Mouse (Mus musculus): ENCODE results near the gene Tnk1. TPM values are rescaled to one million over a fixed set of nuclear protein-coding genes. Genes with fewer than 3 reads are reported as not detected.
"Not testable (repeated sequence)": the region's sequence is repeated elsewhere in the genome, so short reads cannot be mapped to it uniquely, and the experiment has no call there.

Tnk1 gene
- polyA plus RNA-seq, 2 experiments from 2014 or later, result not detected

DNA sequence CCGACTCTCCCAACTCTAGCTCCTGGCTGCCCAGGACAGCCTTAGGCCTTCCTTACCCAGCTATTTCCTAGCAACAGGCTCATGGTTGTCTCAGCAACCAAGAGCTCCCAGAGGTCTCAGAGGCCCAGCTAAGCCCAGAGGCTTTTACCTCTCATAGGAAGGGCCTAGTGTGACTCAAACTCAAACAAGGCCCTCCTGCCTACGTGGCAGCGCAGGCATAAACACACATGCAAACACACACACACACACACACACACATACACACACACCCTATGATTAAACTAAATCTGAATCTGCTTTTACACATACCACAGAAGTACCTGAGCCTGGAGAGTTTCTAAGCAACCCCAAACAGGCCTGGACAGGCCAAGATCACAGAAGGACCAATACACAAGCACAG lies 19.9 kb upstream of the Tnk1 start:
- no peak for ATAC-seq

DNA sequence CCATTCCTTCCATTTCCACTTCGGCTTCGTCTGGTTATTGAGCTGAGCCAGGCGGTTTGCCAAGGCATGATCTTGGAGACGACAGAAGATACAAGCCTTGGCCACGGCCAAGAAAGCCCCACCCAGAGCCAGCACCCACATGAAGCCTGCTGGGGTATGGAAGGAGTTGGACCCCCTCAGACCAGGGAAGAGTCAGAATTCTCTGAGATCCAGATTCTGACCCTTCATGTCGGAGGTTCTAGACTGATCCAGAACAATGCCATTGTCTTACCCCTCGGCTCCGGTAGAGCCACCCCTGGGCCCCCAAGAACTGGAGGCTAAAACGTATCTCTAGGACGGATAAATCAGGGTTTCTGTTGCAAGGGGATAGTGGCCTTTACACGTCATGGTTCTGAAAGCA lies 19.3 kb upstream of the Tnk1 start, which contains the start of gene Tmem95:
Gene Tmem95, minus strand, starts transcription at position 141 of the 400 bp plus-strand sequence.
- ATAC-seq, result no peak

DNA sequence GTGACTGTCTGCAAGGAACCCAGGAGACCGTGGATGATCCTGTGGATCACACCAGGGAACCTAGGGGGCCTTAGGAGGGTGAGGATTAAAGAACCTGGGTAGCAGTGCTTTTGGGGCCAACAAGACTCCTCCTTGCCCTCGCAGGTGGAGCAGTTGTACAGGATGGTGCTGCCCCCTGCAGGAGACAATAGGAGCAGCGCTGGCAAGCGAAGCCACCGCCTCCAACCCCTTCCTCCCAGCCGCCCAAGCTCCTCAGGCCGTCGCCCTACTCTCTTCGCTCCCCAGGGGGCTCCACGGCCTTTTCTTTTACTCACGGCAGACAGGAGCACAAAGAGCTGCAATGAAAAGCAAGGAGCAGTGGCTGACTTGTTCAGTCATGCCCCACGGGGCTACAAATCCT lies 18.3 kb upstream of the Tnk1 start:
- ATAC-seq, result peak; percentile 53

DNA sequence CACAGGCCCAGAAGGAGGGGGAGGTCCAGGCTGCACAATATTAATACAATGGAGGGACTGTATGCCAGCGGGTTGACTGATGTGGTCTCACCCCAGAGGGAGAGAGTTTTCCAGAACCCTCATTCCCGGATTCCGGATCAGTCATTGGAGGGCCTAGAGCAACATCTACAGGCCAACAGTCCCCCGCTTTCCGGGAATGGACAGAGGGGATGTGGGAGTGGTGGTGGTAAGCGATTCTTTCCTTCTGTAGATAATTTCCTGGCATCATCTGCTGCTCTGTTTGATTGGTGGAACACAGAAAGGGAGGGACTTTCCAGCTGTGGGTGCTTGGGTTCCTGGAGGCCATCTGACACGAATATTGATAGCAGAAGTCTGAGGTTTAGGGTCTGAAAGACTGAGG lies 17.7 kb upstream of the Tnk1 start:
- ATAC-seq, result no peak

DNA sequence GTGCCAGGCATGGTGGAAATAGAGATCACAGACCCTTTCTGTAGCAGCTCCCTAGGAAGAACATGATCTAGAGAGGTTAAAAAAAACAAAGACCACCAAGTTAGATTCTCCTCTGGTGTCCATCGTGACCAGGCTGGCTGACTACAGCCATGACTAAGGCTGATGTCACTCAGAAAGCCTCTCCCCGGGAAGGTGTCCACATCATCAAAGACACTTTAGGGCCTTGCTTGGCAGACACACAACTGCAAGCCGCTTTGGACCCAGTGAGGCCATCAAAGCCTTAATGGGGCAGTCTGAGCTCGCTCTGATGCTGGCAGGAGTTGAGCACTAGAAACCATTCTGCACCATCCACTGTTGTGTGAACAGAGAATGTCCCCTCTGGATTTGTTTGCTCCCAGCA lies 13.9 kb upstream of the Tnk1 start:
- no peak for ATAC-seq

DNA sequence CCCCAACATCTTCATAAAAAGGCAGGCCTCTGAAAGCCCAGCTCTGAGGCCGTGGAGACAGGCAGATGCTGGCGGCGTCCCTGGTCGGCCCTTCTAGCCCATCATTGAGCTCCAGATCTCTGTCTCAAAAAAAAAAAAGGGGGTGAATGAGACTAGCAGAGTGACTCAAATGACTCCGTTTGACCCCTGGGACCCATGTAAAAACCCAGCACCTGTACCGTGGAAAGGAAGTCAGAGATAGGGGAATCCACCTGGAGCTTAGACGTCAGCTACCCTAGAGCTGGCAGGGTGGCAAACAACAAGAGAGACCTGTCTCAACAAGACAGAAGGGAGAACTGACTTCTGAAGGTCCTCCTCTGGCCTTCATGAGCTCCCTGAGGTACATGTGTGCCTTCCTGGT lies 13.3 kb upstream of the Tnk1 start:
- no peak for ATAC-seq

DNA sequence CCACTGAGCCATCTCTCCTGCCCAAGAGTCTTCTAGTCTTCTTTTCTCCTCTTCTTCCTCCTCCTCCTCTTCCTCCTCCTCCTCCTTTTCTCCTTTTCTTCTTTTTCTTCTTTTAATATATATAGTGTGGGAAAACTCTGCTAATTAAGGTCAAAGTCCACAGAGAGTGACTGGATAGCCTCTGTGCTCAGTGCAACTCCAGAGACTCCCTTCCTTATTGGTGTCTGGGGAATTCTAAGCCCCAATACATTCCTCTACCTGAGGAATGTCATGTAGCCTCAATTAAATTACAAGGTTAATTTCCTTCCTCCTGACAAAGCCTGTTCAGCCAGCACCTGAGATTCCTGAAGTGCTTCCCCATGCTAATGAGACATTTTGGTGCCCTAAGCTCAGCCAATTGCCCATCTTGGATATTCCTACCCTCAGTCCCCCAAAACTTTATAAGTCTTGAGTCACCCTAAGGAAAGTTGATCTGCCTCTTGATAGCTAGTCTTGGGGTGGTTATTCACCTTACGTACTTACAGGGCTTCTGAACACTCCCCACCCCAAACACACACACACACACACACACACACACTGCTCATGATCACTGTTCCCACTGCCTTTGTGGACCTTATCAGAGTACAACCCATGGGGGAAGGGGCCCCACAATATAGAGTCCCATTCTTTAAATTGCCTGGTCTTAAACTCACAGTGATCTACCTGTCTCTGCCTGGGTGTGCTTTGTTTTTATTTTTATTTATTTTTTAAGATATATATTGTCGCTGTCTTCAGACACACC lies 11.9 kb upstream of the Tnk1 start:
- no peak for ATAC-seq

DNA sequence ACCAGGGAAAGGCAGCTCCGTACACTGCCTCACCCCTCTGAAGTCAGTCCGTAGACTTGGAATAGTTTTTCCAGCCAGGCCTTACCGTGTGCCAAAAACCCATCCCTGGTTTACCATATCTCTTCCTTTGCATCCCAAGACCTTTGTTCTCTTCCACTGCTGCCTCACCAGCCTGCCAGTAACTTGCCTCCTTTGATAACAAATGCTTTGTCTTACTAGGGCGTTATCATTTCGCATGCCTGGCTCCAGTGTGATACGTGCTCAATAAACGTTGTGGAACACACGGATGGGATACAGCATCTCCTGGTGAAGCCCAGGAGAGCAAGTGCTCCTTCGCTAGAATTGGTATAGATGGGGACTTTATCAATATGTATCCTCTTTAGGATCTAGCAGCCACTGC lies 8.8 kb upstream of the Tnk1 start:
- ATAC-seq, result no peak

DNA sequence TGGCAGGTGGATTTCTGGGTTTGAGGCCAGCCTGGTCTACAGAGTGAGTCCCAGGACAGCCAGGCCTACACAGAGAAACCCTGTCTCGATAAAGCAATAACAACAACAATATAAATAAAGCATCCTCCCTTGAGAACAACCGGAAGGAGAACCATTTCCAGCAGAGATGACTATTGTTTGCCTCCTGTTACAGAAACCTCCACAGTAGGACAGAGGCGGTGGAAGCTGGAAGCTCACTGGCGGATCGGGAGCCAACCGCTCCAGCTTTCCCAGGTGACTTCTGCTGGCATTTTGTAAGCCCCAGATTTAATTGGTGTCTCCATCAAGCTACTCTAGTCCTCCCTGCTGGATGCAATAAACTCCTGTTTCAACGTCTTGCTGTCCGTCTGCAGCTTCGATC lies 7.0 kb upstream of the Tnk1 start:
- no peak for ATAC-seq

DNA sequence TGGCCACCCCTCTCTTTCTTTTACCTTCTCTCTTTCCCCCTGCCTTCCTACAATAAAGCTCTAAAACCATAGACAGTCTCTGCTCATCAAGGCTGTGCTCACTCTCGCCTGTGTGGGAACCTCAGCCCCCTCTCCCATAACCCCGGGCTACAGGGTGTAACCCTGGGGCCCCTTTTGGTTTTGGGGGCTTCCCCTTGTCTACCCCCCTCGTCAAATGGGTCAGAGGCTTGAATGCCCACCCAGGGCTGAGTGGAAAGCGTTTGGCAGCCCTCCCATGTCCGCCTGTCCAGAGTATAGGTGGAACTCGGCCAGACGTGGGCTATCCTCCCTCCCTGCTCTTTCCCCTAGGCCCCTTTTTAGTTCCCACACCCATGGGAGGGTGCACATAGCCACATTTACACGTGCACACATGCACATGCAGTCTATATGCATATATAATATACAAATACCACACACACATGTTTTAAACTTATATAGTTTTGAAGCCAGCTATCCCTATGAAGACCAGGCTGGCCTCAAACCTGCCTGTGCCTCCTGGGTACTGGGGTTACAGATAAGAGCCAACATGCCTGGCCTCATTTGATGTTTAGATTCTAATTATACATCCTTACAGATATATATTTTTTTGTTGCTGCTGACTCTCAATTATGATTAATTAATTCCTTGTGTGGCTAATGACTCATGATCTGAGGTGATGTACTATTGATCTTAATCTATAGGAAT lies 5.8 kb upstream of the Tnk1 start:
- no peak for ATAC-seq

DNA sequence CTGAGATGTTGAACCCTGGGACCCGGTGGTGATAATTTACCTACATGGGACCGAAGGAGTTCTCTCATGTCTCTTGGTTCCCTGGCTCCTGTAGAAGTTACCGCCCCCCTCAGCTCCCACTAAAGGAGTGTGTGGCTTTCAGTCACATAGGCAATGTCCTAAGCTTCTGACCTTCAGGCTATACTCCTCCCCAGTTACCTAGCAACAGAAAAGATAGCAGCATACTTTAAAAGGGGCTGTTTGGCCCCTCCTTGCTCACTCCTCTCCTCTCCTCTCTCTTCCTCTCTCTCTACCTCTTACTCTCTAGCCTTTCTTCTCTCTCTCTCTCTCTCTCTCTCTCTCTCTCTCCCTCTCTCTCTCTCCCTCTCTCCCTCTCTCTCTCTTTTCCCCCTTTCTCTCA lies 5.2 kb upstream of the Tnk1 start:
- not testable (repeated sequence) for ATAC-seq

DNA sequence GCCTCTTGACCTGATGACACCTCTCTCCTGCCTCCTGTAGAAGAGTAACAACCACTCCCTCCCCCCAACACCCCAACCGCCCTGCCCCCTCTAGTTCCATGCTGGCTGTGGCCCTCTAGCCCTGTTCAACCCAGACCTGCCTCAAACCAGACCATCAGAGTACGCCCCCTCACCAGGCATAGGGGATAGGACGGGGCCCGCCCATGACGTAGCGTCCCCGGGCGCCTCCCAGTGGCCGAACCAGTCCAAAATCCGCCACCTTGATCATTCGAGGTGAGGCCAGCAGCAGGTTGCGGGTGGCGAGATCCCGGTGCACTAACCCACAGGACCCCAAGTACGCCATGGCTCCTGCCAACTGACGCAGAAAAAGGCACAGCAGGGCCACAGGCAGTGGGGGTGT lies 3.2 kb downstream of the Tnk1 start:
- no peak for ATAC-seq

DNA sequence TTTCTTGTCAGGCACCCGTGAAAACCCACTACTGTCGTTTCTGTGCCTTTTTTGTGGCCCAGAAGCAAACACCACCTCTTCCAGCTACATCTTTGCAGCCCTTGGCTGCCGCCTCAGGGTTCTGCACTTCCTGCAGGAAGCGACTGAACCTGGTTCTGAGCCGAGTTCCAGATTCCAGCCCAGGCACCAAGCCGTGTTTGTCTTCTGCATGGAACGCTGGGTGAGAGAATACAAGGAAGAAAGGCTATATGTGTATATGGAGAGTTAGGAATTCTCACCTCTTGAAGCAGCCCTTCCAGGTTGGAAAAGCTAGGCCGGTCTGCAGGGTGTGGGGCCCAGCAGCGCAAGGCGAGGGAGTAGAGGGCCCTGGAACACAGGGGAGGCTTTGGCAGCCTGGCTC lies 3.9 kb downstream of the Tnk1 start:
- ATAC-seq, result no peak

DNA sequence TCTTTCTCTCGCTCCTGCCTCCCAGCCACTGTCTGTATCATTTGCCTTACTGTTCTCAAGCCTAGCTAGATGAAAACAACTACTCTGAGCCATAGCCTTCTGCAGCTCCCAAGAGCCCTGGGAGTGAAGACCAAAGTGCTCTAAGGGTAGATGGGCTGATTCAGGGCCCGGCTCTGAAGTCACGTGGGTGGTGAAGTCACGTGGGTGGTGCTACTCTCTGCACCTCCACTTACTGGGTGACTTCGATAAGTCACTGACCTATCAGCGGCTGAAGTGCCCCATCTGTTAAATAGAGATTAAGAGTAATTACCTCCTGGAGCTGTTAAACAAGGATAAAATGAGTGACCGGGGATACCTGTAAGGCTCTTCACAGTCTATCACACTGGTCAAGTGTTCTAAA lies 4.5 kb downstream of the Tnk1 start:
- ATAC-seq, result no peak

DNA sequence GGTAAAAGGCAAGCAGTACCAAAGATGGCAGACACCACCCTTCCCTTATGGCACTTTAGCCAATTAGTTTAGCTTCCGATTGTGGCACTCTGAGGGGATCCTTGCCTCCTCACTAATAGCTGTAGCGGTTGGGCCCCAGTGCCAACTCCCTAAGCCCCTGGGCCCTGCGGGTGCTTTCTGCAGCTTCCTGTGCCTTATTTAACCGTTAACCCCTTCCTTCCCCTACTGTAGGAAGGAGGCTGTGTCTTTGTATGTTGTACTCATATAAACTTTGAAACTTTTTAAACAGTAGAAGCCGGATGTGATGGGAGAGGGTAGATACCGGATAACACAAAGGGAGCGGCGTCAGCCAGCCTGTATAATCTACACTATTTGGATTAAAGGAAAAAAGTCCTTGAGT lies 7.8 kb downstream of the Tnk1 start:
- ATAC-seq, result no peak

DNA sequence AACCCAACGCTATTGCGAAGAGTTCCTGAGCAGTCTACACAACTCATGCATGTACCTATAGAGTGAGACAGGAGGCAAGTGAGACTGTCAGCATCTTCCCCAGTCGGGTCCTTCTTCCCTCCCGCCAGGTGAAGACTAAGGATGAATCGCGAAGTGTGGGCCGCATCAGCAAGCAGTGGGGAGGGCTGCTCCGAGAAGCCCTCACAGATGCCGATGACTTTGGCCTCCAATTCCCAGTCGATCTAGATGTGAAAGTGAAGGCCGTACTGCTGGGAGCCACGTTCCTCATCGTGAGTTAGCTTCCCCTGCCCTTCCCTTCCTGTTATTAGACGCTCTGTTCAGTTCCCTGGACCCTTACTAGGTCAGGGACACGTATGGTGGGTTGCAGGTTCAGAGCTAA lies 8.6 kb downstream of the Tnk1 start:
- no peak for ATAC-seq

DNA sequence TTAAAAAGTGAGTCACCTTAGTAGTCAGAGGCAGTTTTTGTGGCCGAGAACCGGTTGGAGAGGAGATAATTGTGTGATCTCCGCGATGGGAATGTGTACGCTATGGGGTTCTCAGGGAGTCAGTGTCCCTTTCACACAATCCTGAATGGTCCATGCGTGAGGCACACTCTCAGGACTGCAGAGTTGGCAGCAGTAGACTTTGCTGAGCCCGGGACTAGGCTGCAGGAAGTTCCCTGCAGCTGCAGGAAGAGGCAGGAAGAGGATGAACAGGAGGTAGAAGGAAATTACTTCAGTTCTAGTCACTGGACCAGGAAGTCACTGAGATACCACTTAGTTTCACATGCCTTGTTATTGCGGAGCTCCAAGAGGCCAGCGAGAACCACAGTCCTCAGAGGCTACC lies 9.4 kb downstream of the Tnk1 start:
- no peak for ATAC-seq

DNA sequence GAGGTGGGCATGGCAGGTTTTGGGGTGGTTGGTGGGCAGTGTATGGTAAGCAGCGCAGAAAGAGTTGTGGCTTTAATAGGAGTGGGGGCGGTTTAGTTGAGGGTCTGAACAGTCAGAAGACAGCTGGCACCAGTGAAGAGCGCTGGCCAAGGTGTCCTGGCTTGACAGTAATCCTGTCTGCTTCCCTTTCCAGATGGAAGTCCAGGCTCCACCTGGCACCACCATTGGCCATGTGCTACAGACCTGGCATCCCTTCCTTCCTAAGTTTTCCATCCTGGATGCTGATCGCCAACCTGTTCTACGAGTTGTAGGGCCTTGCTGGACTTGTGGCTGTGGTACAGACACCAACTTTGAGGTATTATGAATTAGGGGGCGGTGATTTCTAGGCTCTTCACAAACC lies 10.5 kb downstream of the Tnk1 start:
- ATAC-seq, result no peak

DNA sequence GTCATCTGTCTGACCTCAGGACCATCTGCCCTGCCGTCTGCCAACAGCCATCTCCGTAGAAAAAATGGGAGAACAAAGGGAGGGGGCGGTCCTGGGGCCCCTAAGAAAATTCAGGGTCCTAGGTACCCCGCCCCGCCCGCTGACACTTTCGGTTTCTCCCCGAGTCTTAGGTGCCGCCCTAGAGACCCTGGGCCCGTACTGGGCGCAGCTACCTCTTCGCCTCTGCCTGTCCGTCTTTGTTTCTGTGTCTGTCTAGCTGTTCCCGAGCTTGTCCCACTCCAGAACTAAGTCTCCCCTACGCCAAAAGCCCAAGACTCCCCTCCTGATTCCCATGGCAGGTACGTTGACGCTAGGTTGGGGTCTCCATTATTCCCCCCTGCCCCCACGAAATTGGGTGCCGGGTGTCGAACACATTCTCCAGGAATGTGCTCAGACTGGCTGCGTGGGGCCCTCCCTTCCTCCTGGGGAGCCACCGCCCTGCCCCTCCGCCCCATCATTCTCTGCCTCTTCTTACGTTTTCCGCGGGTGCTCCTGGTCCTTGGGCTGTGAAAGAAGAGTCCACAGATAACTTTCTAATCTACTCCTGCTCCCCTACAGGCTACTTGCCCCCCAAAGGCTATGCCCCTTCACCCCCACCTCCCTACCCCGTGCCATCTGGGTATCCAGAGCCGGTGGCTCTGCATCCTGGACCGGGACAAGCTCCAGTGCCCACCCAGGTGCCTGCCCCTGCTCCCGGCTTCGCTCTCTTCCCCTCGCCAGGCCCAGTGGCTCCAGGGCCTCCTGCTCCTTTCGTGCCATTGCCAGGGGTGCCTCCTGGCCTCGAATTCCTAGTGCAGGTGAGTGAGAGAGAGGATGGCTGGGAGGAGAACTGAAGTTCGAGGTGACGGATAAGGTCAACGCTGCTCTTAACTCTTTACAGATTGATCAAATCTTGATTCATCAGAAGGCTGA lies 11.5 kb downstream of the Tnk1 start:
- ATAC-seq, result peak; percentile 50

DNA sequence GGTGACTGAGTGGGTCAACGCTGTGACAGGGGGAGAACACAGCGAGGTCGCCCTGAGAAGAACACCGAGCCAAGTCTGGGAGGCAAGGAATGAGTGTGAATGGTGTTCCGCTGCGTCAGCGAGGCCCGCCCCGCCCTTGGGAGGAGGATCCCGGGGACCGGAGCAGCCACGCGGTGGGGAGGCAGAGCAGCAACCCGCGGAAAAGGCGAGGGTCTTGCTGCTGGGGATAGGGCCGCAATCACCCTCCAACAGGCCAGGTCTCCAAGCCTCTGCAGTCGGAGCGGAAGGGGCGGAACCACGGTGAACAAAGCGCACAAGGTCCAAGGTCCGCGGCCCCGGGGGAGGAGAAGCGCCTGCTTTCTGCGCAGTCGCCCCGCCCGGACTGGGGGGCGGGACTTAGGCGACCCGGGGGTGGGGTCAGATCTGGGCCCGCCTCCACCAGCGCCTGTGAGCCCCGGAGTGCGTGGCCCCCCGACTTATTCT lies 12.3 kb downstream of the Tnk1 start, which contains the start of gene Plscr3:
Gene Plscr3, plus strand, starts transcription at position 179 of the 483 bp plus-strand sequence.
- peak; percentile 80 for ATAC-seq

DNA sequence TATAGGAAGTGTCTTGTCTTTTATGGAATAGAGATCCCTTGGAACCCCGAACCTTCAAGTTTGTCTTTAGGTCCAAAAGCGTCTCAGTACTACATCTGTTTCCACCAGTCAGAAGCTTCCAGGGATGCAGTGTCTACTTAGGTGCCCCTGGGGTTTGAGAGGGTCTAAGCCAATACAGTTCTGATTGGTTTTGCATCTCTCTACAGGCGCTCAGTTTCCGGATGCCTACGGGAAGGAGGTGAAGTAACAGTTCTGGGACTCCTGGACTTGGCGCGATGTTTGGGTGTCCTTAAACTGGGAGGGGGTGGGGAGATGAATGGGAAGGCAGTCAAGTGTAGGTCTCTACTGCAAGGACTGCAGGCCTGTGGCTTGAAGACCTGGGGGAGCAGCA lies 19.8 kb downstream of the Tnk1 start:
- ATAC-seq, result peak; percentile 16

DNA sequence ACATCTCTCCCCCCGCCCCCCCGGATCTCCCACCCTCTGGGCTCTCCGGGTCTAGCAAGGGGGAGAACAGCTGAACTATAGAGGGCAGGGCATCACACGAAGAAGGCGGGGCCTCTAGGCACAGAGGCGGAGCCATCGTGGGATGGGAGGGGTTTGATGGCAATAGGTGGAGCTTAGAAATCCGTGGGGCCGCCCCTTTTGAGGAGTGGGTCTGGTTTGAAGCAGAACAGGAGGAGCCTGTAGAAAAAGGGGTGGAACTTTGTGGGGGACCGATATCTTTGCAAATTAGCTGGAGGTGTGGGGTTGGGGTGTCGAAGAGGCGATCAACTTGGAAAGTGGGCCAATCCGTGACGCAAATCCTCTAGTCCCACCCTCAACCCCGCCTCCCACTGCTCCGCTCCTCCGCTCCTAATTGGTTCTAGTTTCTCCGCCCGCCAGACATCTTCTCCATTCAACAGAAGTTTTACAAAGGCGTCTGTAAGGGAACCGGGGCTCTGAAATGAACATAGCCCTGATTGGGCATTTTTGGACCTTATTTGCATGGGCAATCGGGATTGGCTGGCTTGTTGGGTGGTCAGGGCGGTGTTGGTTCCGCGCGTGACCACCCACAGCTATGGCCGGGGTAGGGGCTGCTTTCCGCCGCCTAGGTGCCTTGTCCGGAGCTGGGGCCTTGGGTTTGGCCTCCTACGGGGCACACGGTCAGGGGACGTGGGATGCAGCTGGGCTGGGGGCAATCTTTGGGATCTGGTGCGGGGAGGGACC lies 20.4 kb downstream of the Tnk1 start, which contains the start of gene Tmem256:
Gene Tmem256, plus strand, starts transcription at position 563 of the 762 bp plus-strand sequence.
- peak; percentile 87 for ATAC-seq
